Mouse (Mus musculus) ovary, adult 10 weeks (tissue): ENCODE measurements around the gene Adgrg1. TPM values are rescaled to one million over a fixed set of nuclear protein-coding genes. Genes with fewer than 3 reads are reported as not detected.

Experiments
- polyA plus RNA-seq: library from polyadenylated mRNA; stranded (reverse); fragments of 350-450 nt; fragmentation: Illumina TruSeq; extraction: RNeasy Lipid Tissue Mini Kit (QIAGEN cat#74804); gene quantifications from one replicate; pipeline ENCODE4 v1.2.3, GENCODE M21; 2014

The Adgrg1 gene
- 9.6 TPM for polyA plus RNA-seq

GRCm38 (mm10) chr8:94974467-94975165, at the start of gene Adgrg1:
TSS of gene Adgrg1 (plus strand) at chr8:94974751.

GRCm38 (mm10) chr8:95017451-95017850, 42.9 kb downstream of the Adgrg1 start, which contains the start of gene Adgrg3:
TSS of gene Adgrg3 (plus strand) at chr8:95017692.

GRCm38 (mm10) chr8:95054927-95055510, 80.5 kb downstream of the Adgrg1 start, which contains the start of gene Drc7:
TSS of gene Drc7 (plus strand) at chr8:95055103.

Other genes starting within 250 kb of the Adgrg1 start
- 1.9 TPM for gene Ccl22, start 229.2 kb upstream of the Adgrg1 start, polyA plus RNA-seq
- gene Cx3cl1, start 202.7 kb upstream of the Adgrg1 start, polyA plus RNA-seq, result 0.68 TPM
- not detected for gene Ccl17, start 164.3 kb upstream of the Adgrg1 start, polyA plus RNA-seq
- gene Coq9, start 136.4 kb upstream of the Adgrg1 start, polyA plus RNA-seq, result 5.0 TPM
- 1.9 TPM for gene Ciapin1, start 136.4 kb upstream of the Adgrg1 start, polyA plus RNA-seq
- 2.4 TPM for gene Polr2c, start 117.3 kb upstream of the Adgrg1 start, polyA plus RNA-seq
- gene Dok4, start 98.4 kb upstream of the Adgrg1 start, polyA plus RNA-seq, result 1.4 TPM
- 0.31 TPM for gene Ccdc102a, start 56.7 kb upstream of the Adgrg1 start, polyA plus RNA-seq
- gene Adgrg5, start 51.1 kb upstream of the Adgrg1 start, polyA plus RNA-seq, result not detected
- gene Adgrg3, start 42.9 kb downstream of the Adgrg1 start, polyA plus RNA-seq, result 0.51 TPM
- 0.46 TPM for gene Drc7, start 80.4 kb downstream of the Adgrg1 start, polyA plus RNA-seq
- gene Katnb1, start 106.4 kb downstream of the Adgrg1 start, polyA plus RNA-seq, result not detected
- 1.9 TPM for gene Kifc3, start 228.1 kb downstream of the Adgrg1 start, polyA plus RNA-seq